Mouse (Mus musculus) monocyte, adult 2 months (primary cell): ENCODE measurements around the gene 1110051M20Rik.
"Not testable (repeated sequence)": the region's sequence is repeated elsewhere in the genome, so short reads cannot be mapped to it uniquely, and the experiment has no call there.

Source experiments
- DNase-seq, 2 experiments: peaks; one replicate each; pipeline ENCODE4 v3.0.0; 2022; ENCODE audit warnings: low spot score in 2 of 2, low read depth in 1 of 2

1110051M20Rik gene

DNA sequence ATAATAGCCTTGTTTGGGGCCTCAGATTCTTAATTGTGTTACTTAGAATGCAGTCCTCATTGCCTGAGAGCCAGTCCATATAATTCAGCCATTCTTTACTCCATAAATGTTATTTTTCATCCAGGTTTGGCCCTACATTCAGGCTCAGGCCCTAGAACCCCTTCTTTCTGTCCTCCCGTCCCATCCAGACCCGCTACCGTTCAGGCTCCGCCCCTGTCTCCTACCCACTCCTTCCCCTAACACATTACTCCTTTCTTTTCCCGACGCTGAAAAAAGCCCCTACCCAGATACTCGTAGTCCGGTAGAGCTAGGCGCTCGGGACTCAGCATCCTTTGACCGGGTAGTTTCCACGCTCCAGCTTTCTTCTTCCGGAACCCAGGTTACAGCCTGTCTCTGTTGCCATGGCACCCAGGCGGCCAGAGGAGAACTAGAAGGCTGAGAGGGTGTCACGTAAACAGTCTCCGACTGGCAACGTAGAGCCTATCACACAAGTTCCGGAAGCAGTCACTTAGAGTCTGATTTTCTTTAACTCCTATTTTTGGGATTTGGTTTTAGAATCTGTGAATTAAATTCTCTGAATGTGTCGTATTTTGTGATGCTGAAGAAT lies at the start of gene 1110051M20Rik:
Gene 1110051M20Rik, minus strand, starts transcription at position 419 of the 607 bp plus-strand sequence.
- DNase-seq = peak; percentile 42 to 69

DNA sequence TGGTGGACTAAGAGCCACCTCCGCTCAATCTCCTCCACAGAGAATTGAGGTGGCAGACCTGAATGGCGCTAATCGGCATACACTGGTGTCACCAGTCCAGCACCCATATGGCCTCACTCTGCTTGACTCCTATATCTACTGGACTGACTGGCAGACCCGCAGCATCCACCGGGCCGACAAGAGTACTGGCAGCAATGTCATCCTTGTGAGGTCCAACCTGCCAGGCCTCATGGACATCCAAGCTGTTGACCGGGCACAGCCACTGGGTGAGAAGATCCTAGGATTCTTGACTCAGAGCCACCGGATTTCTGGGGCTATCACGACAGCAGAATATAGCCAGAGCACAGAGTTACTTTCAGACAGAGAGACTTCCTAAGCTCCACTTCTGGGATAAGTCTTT lies 49.5 kb upstream of the 1110051M20Rik start:
- no peak for DNase-seq

DNA sequence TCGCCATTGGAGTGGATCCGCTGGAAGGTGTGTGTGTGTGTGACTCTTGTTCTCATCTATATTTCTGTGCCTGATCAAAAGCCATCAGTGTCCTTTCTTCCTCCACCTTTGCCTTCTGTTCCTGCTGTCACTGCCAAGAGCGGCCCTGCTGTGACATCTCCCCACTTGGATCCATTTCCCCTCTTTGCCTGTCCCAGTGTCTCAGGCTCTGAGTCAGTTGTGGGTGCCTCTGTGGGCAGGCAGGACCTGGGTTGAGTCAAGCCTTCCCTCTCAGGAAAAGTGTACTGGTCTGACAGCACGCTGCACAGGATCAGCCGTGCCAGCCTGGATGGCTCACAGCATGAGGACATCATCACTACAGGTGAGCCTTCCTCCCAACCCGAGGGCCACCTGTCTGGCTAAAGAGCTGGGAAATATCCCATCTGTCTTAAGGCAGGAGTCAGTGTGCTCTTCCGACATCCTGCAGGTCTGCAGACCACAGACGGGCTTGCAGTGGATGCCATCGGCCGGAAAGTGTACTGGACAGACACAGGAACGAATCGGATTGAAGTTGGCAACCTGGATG lies 47.6 kb upstream of the 1110051M20Rik start:
- no peak for DNase-seq

DNA sequence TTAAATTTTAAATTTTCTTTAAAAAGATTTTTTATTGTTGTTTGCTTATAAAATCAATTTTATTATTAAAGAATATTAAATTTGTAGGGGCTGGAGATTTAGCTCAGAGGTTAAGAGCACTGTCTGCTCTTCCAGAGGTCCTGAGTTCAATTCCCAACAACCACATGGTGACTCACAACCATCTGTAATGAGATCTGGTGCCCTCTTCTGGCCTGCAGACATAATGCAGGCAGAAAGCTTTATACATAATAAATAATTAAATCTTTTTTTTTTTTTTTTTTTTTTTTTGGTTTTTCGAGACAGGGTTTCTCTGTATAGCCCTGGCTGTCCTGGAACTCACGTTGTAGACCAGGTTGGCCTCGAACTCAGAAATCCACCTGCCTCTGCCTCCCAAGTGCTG lies 42.8 kb upstream of the 1110051M20Rik start:
- not testable (repeated sequence) for DNase-seq

DNA sequence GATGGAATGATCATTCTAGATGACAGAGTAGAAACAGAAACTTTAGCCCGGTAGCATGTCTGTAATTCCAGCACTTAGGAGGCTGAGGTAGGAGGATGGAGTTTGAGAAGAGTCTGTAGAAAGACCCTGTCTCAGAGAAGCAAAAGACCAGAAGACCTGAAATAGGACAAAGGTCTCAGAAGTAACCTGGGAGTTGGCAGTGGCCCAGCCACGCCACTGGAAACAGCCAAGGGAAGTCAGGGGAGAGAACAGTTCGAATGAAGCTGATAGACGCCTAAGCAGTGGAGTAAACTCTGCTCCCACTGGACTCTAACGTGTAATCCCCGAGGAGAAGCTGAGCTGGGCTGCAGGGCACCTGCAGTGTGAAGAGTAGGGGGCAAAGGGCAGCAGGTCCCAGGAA lies 40.8 kb upstream of the 1110051M20Rik start:
- DNase-seq = no peak

DNA sequence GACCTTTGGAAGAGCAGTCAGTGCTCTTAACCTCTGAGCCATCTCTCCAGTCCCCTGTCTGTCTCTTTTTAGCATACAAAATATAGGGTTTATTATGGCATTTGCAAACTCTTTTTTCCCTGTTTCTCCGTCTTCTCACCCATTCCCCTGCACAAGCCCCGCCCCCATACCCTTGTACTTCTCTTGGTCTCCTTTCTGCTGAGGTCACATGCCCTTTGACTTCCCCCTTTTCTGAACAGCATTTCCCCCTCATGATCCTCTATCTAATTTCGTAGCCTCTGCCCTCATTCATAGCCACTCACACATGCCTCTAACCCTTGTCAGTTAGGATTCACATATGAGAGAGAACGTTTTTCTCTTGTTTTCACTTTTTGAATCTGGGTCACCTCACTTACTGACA lies 40.2 kb upstream of the 1110051M20Rik start:
- DNase-seq = no peak

DNA sequence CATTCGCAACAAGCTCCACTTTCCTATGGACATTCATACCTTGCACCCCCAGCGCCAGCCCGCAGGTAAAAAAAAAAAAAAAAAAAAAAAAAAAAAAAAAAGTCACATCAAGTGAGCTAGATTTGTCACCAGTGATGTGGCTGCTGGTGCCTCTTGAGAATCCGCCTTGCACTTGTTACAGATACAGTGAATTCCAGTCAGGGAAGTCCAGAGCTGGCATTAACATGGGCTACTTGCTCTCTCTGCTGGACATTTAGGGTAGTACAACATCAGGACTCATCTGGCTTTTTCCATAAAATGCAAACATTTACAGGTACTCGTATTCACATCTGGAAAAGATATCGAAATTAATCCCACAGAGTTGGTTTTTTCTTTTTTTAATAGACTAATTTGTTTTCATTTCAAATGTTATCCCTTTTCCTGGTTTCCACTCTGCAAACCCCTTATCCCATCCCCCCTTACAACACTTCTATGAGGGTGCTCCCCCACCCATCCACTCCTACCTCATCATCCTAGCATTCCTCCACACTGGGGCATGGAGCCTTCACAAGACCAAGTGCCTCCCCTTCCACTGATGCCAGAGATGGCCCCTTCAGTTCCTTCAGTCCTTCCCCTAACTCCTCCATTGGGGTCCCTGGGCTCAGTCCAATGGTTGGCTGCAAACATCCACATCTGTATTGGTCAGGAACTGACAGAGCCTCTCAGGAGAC lies 36.5 kb upstream of the 1110051M20Rik start:
- DNase-seq = no peak

DNA sequence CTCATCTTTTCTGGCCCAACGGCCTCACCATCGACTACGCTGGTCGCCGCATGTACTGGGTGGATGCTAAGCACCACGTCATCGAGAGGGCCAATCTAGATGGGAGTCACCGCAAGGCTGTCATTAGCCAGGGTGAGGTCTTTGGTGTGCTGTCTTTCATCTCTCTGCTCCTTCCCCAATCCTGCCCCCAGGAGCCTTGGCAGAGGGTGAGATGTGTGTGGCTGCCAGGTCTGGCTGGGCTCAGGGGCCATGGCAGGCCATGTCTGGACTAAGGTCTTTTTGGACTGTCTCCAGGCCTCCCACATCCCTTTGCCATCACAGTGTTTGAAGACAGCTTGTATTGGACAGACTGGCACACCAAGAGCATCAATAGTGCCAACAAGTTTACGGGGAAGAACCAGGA lies 35.9 kb upstream of the 1110051M20Rik start:
- DNase-seq = no peak

DNA sequence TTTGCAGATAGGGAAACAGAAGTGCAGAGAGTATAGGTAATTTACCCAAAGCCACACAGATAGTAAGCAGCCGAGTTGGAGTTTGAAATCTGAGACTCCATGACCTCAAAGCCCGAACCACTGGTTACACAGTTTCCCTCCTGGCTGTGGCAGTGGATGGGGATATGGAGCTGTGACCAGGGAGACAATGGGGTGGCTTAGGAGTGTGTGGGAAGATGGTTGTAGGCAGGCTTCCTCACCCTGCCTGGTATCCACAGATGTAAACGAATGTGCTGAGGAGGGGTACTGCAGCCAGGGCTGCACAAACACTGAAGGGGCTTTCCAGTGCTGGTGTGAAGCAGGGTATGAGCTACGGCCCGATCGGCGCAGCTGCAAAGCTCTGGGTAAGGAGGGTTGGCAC lies 32.3 kb upstream of the 1110051M20Rik start:
- DNase-seq = no peak

DNA sequence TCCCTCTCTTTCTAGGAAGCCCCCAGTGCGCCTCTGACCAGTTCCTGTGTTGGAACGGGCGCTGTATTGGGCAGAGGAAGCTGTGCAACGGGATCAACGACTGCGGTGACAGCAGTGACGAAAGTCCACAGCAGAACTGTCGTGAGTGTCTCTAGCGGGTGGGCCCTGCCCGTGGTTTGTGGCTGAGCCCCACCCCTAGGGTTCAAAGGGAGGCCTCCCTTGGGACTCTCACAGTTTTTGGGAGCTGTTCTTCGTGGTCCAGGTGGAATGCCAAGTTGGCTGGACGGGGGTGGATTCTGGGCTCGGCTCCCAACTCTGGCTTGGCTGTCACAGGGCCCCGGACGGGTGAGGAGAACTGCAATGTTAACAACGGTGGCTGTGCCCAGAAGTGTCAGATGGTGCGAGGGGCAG lies 31.8 kb upstream of the 1110051M20Rik start:
- DNase-seq = peak; percentile 51 to 54

DNA sequence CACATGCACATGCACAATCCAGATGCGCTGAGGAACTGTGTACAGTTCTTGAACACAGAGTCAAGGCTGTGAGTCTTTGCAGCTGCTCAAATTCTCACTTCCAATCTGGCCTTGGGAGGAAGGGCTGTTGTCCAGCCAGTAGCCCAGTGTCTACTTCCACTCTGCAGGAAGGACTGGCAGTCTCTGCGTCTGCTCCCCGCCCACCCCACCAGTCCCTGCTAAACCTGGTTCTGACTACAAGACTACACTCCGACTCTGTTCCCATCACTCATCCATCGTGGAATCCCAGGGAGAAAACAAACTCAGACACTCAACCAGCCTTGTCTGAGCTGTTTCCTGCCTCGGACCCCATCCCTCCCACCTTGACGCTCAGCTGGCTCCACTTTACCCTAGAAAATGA lies 31.3 kb upstream of the 1110051M20Rik start:
- no peak for DNase-seq

DNA sequence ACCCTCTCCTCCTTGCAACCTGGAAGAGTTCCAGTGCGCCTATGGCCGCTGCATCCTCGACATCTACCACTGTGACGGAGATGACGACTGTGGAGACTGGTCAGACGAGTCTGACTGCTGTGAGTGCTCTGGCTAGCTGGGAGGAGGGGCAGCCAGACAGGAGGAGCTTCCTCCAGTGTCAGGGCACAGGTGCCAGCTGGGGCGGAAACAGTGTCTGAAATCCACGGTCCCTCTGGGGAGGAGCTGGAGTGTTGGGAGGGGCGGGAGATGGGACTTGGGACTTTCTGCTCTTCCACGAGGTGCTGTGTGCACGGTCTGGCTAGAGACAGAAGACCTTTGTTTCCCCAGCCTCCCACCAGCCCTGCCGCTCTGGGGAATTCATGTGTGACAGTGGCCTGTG lies 29.9 kb upstream of the 1110051M20Rik start:
- no peak for DNase-seq

DNA sequence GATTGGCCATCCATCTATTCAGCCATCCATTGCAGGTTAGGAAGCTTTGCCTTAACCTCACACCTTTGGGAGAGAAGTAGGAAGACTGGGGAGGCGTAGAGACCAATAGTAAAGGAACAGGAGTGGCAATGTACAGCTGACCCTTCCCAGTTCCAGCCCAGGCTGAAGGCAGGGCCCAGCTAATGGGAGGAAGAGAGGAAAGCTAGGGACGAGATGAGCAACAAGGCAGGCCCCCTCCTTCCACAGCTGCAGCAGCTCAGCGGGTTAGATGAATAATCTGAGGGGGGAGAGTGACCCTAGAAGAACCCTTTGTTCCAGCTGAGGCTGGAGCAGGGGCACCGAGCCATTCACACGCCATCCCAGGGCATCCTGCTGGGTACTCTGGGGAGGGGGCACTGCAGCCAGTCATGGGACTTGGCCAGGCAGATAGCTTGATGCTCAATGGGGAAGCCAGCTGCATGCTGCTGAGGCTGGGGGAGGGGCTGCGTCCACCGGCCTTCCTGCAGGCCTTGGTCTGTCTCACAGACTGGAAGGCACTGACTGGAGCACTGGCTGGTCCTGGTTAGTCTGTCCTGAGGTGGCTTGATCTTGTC lies 25.6 kb upstream of the 1110051M20Rik start:
- DNase-seq = no peak

DNA sequence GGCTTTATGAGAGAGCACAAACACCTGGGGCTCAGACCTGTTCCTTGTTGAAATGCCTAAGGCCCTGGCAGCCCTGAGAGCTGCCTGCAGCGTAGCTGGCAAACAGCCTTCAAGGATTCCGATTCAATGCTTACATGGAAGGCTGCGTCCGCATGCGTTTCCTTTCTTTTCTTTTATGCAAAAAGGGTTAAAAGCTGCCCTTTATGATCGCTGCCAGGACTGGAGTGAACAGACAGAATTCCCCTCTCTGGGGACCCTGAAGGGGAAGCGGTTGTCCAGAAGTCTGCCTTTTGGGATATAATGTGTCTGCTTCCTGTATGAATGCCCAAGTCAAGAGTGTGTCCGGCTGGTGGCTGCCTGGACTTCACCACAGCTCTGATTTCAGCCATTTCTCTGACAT lies 23.1 kb upstream of the 1110051M20Rik start:
- no peak for DNase-seq

DNA sequence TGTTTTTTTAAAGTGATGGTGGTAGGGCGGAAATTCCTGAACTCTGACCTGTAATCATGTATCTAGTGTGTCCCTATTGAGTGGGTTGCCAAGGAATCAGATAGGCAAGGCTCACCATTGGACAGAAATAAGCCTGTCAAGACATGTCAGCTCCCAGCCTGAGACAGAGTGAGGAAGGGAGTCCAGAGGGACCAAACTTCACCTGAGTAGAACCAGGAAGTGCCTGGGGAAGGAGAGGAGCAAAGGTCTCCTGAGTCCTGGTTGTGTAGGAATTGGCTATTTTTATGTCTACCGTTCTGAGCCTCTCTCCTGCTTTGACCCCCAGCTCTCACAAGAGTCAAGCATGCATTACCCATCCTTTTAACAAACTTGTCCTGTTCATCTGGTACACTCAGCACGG lies 21.4 kb upstream of the 1110051M20Rik start:
- no peak for DNase-seq

DNA sequence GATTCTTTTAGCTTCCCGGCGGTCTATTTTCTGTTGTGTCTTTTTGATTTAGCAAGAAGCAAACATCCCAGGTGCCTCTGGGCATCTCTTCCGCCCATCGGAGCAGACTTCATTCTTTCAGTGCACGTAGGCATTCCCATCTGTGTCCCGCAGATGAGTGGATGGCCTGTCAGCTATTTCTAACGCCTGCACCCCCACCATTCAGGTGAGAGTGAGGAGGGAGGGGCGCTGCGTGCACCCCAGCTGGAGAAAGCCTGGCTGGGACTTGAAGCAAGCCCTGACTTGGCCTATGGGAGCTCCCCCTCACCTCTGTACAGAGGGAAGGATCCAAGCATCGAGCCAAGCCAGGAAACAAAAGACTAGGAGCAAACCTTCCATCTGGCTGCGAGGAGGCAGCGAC lies 18.2 kb upstream of the 1110051M20Rik start:
- no peak for DNase-seq

DNA sequence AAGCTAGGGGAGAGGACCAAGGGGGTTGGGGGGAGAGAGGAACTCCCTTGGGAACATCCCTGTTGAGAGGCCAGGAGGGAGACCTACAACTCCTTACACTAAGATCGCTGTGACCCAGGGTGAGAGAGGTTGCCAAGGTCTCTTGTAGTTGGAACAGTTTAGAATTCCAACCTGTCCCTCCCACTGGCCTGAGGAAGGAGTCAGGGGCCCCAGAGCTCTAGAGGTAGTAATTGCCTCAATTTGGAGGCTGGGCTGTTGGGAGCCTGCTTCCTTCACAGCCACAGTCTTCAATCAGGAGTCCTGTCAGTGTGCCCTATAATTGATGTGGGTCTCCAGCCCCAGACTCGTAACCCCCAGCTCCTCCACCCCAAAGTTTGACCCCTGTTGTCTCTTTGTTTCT lies 17.7 kb upstream of the 1110051M20Rik start:
- DNase-seq = no peak

DNA sequence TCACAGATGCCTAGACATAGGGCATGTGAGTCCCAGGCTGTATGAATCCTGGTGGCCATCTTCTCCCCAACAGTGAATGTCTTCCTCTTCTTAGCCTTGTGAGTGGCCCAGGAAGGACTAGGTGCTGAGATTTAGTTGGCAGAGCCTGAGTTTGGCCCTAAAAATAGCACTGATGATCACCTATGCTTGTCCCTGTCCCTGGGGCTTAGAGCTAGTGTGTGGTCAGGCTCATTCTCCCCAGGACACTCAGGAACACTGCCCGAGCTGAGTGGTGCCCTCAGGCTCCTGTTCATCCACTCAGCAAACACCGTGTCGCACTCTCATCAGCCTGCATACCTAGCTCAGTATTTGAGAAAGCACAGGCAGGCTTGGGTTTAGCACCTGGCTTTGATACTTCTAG lies 16.8 kb upstream of the 1110051M20Rik start:
- DNase-seq = no peak

DNA sequence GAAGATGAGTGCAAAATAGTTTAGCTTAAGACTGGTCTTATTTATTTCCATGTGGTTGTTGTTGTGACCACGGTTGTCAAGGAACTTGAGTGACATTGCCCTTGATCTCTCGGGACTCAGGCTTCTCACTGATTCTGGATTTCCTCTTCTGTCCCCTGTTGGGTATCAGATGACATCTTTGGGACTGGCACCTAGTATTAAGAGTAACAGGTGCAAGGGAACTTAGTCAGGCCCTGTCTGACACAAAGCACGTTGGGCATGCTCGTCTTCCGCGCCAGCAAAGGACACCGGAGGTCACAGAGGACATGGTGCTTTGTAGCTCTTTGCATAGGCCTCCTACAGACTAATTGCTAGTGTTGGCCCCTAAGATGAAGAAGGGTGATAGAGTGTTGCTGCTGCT lies 16.3 kb upstream of the 1110051M20Rik start:
- DNase-seq = no peak

DNA sequence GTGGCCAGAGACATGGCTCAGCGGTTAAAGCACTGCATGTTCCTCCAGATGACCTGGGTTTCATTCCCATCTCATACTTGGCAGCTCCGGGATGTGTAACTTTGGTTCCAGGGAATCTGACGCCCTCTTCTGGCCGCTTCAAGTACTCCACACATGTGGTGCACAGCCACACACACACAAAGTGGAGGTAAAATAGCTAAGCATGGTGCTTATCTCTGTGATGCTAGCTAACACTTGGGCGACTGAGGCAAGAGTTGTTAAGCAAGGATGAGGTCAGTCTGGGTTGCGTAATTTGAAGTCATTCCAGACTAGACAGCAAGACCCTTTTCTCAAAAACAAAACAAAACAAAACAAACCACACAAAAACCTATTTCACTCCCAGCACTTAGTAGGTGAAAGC lies 15.6 kb upstream of the 1110051M20Rik start:
- DNase-seq = no peak

DNA sequence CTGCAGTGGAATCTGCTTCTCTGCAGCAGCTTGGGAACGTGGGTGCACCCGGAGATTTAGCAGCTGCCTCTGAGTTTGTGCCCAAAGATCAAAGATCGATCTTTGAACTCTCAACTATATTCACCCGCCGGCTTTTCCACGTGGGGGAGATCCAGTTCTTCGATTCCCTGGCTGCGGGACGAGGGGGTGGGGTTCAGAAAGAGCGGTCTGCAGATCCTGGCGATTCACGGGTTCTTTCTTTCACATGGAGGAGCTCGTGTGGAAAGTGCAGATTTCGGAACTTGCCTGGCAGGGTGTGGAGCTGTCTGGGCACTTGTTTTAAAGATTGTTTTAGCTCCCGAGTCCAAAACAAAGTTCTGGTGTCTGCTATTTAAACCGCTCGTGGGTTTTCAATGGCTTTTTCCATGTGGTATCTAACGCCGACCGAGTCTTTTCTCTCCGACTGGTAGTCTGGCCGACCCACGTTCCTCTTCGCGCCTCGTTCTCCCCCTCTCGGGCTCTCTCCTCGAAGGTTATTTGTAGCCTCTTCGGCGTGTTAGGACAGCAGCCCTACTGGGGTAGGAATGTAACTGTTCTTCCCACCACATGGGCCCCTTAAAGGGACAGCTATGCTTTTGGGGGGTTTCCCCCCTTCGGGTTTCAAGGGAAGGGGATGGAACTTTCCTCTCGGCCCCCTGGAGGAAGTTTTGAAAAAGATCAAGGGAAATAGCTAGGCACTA lies 14.3 kb upstream of the 1110051M20Rik start:
- DNase-seq = no peak

DNA sequence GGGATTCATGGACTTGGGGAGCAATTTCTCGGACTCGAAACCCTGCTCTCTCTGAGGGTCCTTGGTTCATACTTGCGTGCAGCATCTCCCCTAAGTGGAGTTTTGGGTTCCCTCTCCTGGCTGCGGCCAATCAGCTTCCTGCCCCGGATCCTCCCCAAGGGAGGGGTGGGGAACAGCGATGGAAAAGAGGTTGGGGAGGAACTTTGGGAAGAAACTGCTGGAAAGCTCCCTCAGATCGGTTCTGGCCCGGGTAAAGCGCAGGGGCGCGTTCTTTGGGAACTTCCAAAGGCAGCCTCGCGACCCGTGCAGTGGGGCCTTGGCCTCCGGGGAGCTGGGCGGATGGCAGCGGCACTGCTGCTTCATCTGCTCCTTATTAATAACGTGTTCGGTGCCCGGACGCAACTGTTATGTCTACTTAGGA lies 13.8 kb upstream of the 1110051M20Rik start:
- DNase-seq = no peak
